Mouse (Mus musculus): Measurements from ENCODE around the gene Ltbp4.

Ltbp4 gene

GRCm38 (mm10) chr7:27337175-27337853, at the start of gene Ltbp4:
Gene Ltbp4, minus strand, starts transcription at chr7:27337692.
- peak; percentile 85 for DNase-seq (ENCODE audit: low spot score)

- DNase-seq (ENCODE audit: low spot score), result peak; percentile 75
These were observed 47.2 kb upstream of the Ltbp4 start for GRCm38 (mm10) chr7:27384731-27385130.

DNA sequence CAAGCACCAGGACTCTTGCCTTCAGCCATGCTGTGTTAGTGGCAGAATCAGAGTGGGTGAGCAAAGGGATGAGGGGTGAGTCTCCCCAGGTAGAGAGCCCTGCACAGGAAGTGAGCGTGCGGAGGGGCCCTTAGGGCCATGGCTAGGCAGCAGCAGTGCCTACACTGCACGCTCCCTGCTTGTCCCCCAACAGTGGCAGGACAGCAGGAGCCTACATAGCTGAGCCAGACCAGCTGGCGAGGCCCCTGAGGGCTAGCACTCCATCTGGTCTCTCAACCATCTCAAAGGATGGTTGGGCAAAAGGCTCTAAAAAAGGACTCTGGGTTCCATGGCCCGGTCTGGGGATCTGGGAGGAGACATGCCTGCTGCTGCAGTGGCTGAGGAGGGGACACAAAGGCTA, 46.6 kb upstream of the Ltbp4 start:
- no peak for DNase-seq (ENCODE audit: low spot score)

DNA sequence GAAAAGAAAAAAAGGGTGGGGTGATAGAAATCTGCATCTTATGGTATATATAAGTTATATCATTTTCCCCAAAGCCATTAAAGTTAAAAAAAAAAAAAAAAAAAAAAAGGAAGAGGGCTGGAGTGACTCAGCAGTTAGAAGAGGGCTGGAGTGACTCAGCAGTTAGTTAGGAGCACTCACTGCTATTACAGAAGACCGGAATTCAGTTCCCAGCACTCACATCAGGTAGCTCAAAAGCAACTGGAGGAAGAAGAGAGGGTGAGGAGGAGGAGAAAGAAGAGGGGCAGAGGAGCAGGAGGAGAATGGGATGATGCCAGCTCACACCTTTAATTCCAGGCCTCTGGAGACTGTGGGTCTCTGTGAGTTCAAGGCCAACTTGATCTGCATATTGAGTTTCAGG, 45.7 kb upstream of the Ltbp4 start:
- no peak for DNase-seq (ENCODE audit: low spot score)

GRCm38 (mm10) chr7:27381560-27381959, 44.1 kb upstream of the Ltbp4 start:
- DNase-seq (ENCODE audit: low spot score), result no peak

DNA sequence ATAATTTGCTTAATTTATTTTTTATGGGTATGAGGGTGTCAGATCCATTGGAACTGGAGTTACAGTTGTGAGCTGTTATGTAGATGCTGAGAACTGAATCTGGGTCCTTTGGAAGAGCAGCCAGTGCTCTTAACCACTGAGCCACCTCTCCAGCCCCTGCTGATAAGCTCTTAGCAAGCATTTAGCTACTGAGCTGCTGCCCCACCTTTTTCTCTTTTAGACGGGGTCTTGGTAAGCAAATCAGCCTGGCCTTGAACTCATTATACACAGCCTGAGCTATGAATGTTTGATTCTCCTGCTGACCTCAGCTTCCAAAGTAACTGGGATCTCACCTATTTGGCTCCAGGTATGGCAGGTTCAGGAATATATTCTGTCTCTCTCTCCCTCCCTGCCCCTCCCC, 43.5 kb upstream of the Ltbp4 start:
- DNase-seq (ENCODE audit: low spot score), result no peak

GRCm38 (mm10) chr7:27379836-27380235, 42.3 kb upstream of the Ltbp4 start:
- DNase-seq (ENCODE audit: low spot score), result no peak

DNA sequence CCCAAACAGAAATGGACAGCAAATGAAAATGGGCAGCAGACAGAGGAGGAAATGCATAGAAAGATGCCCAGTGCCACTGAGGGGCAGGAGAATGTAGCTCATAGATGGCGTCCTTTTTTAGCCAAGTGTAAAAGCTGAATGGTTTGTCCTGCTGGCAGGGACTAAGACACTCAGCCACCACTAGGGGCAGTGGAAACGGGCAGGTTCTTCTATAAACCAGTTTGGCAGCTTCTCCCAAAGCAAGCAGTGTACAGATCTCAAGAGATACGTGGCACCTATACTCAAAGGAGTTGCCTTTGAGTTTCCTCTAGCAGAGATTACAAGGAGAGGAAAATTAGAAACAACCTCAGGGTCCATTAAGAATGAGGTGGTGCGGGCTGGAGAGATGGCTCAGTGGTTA, 40.9 kb upstream of the Ltbp4 start:
- peak; percentile 72 for DNase-seq (ENCODE audit: low spot score)

DNA sequence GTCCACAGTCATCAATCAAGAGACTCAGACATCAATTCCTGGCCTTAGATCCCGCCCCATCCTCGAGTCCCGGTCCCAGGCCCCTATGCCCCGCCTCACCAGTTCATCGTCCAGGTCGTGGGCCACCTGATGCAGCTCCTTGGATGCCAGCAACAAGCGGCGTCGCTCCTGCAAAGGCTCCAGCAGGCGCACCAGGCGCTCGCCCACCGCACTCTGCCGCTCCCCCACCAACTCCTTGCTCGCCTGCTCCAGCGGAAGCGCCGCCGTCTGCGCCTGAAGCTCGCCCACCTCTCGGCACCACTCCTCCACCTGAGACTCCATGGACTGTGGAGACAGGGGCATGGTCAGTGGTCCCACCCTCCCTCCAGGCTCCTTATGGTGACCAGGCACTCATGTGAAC, 37.8 kb upstream of the Ltbp4 start:
- peak; percentile 29 for DNase-seq (ENCODE audit: low spot score)

DNA sequence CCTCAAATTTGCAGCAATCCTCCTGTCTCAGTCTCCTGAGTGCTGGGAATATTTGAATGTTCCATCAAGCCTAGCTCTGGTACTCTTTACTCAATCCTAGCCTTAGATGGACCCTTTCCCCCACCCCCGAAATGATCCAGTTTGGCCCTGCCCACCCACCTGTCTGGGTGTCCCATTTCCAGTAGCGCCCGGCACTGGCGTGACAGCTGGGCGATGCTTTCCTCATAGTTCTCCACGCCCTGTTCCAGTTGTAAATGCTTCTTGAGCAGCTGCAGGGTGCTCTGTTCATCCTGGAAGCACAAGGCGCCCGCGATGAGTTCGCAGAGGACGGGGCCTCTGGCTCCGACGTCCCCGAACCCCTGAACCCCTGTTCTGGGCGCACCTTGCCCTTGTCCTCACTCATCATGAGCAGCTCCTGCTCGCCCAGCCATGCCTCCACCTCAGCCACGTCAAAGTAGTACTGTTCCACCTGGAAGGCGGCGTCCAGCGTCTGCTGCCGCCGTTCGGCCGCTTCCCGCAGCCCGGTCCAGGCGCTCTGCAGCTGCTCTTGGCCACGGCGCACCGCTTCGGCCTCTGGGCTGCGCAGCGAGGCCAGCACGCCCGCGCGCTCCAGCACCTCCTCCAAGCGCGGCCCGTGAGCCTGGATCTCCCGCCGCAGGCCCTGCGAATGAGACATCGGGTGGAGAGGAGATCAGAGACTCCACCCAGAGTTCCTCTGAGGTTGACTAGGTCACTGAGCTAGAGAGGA, 34.4 kb upstream of the Ltbp4 start:
- peak; percentile 40 for DNase-seq (ENCODE audit: low spot score)

DNA sequence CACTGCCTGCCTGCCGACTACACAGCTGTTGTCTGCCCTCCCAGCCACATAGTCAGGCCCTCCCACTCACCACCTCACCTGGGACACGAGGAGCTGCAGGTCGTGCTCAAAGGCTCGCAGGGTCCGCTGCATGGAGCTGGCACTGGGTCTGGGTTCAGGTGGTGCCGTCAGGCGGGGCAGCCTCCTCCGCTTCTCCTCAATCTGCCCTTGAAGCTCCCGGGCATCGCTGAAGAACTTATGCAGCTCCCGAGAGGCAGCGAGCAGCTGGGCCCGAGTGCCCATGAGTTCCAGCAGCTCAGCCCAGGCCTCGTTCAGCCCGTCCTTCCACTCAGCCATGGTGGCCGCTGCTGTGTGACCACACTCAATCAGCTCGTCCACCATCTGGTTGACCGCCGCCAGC, 31.6 kb upstream of the Ltbp4 start:
- no peak for DNase-seq (ENCODE audit: low spot score)

DNA sequence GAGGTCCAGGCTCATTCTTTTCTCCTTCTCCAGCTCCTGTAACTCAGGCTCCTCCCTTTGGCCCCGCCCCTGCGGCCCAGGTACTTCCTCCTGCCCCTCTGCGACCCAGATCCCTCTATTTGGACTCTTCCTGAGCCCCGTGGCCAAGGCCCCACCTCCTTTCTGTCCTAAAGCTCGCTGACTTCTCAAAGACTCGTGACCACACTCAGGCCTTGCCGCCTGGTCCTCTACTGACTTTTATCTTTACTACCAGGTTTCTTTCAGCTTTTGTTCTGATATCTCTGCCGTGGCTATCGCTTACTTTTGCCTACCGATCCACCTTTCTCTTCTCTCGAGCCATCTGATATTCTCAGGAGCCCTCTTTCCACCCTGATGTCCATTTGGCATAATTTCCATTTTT, 30.5 kb upstream of the Ltbp4 start:
- DNase-seq (ENCODE audit: low spot score), result no peak

DNA sequence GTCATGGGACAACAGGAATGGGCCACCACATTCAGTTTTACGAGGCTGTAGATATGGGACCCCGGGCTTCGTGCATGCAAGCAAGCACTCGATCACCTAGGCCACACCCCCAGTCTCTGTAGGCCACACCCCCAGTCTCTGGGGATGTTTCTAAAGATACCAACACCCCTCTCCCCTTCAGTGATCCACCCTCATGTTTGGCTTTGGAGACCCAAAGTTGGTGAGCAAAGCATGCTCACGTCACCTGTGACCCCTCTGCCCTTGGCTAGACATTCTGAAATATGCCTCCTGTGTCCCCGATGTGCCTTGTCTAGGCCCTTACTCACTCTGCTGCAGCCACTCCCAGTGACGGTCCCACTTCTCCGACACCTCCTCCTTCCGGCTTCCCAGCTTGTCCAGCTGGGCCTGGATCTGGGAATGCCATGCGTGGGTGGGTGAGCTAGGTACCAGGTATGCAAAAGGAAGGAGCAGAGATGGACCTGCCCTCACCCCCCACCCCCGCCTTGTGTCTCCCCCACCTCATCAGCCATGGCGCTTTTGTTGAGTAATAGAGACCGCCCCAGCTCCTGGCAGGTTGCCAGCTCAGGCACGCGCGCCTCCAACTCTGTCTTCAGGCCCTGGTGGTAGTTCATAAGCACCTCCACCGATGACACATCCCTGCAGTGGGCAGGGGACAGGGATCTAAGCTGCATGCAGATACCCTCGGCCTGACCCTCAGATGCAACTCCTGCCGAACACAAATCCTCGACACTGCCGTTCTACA, 28.8 kb upstream of the Ltbp4 start:
- no peak for DNase-seq (ENCODE audit: low spot score)

DNA sequence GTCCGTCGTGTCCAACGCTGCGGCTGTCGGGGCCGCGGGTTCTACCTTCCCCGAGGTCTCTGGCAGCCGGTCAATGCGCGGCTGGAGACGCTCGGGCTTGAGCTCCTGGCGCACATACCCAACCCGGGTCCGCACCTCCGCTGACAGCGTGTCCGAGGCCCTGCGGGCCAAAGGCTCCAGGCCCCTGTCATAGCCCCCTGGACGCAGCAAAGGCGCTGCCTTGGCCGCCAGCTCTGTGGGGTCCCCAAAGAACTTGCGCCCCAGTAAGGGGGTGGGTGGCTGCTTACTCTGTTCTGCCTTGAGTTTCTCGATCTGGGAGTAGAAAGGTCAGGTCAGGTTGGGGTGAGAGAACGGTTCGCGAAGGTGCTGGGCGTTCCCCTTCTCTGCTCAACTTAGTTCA, 26.9 kb upstream of the Ltbp4 start:
- no peak for DNase-seq (ENCODE audit: low spot score)

DNA sequence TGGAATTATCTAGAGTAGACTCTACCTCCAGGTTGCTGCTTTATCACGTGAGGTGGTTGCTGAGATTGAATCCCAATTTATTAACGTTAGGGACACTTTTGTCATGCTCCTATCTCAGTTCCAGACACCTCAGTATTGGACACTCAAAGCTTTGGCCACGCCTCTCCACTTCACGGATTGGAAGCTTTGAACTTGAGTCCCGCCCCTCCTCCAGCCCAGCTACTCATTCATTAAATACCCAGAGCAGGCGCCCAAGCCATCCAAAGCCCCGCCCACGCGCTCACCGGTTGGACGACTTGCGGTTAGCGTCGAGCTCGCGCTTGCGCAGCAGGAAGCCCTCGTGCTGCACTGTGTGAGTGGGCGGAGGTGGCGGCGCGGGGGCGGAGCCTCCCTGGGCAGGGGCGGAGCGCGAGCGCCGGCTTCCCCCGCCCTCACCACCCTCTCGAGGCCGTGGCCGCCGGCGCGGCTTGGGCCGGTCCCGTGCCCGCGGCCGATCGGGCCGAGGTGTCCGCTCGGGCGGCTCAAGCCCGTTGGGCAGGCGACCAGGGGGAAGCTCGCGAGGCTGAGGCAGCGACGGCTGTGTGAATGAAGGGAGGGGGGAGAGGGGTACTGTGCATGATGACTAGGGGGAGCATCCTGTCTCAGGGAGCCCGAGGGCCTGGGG, 23.9 kb upstream of the Ltbp4 start:
- peak; percentile 100 for DNase-seq (ENCODE audit: low spot score)

DNA sequence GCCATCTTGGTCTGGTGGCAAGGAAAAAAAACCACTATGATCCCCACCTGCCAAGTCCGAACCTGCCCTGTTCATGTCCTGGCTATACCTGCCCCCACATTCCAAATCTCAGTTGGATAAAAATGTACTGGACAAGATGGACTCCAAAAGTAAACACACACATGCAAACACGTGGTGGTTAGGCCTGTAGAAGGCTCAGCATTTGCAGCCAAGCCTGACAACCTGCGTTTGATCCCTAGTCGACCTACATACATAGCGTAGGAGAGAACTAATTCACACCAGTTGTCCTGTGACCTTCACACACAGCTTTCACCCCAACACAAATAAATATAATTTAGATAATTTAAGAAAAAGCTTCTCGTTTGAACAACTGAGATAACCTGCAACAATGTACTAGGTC, 23.3 kb upstream of the Ltbp4 start:
- DNase-seq (ENCODE audit: low spot score), result no peak

DNA sequence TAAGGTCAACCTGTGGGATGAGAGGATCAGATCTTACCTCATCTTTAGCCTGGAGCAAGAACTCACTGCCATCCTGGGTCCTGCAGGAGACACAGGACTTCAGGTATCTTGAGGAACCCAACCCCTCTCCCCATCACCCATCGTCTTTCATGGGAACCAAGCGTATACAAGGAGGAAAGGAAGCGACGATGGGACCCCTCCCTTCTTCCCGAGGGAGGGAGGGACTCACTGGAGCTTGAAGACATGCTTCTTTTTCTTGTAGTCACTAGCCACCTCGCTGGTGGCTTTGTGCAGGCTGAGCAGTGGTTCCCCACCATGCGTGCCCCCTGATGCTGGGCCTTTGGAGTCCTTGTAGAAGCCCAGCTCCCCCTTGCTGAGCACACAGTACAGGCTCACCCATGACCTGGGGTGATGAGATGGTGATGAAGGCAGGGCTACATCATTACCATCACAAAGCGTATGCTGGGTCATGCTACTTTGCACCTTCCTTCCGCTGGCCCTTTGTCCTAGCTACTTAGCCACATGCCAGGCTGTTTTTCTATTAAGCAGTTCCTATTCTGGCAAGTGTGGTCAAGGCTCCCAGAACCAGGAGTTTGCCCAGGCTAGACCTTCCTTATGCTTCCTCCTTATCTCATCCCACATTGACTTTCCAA, 22.3 kb upstream of the Ltbp4 start:
- DNase-seq (ENCODE audit: low spot score), result no peak

- DNase-seq (ENCODE audit: low spot score), result no peak
These were observed 21.7 kb upstream of the Ltbp4 start for GRCm38 (mm10) chr7:27359162-27359561.

GRCm38 (mm10) chr7:27357595-27357978, 20.1 kb upstream of the Ltbp4 start:
- no peak for DNase-seq (ENCODE audit: low spot score)

- DNase-seq (ENCODE audit: low spot score), result peak; percentile 46
These were observed 19.5 kb upstream of the Ltbp4 start, which contains the start of gene Gm20479 for GRCm38 (mm10) chr7:27356861-27357594. Gene Gm20479, minus strand, starts transcription at chr7:27357419.

DNA sequence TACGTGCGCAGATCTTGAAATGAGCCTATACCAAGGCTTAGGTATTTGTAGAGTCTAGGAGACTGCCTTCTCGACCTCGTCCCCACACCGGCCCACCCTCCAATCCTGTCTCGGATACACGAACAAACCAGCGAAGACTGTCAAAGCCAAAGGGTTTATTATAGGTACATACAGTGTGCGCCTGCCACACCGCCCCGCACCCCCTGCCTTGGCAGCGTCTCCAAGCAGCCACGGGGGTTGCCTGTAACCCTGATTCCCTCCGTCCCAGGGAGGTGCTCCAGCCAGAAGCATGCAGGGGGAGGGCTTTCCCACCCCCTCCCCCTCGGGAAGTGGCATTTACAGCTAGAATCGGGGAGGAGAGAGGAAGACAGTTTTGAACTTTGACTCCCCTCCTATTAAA, 18.8 kb upstream of the Ltbp4 start:
- peak; percentile 20 for DNase-seq (ENCODE audit: low spot score)

Measured in embryo, embryonic 10 days (tissue).